Mouse (Mus musculus): ENCODE results near the gene Usp15. TPM values are rescaled to one million over a fixed set of nuclear protein-coding genes. Genes with fewer than 3 reads are reported as not detected.
"Not testable (repeated sequence)": the region's sequence is repeated elsewhere in the genome, so short reads cannot be mapped to it uniquely, and the experiment has no call there.

Usp15 gene
- 100 to 1,000 TPM in 1 of 2 experiments, 10 to 100 TPM in 1; 92.3 to 112 TPM for total RNA-seq (2021)

DNA sequence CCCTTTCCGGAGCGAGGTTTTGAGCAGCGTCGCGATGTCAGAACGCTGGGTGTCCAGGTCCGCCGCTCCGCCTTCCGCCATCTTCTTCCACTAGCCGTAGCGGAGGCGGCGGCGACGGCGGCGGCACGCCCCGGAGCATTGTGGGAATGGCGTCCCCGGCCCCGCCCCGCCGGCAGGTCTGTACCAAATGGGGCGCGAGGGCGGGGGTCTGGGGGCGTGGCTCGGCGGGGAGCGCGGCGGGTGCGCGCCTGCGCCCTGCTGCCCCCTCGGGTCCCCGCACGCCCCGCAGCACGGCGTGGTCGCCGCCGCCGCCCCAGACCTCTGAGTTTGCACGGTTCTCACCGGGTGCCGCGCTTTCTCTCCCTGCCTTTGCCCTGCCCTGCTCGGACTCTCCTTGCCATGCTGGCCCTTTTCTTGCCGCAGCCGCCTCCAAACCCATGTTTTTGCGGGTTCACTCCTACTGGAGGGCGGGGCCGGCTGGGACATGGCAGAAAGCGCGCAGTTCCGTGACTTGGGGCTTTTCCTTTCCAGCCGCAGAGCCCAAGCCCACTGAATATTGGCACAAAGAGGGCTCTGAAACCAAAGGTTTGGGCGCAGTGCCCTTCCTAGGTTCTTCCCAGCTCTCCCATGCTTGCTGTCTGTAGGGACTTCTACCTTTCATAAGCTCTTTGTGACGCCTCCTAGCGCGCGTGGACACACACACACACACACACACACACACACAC, at the start of gene Usp15:
Gene Usp15, minus strand, starts transcription at position 161 of the 725 bp plus-strand sequence.
- intact Hi-C loops (cut with DNase I), result no loop called here
- DNase-seq (ENCODE audit: low spot score in 2 of 2), result peak; percentile 93 to 96

DNA sequence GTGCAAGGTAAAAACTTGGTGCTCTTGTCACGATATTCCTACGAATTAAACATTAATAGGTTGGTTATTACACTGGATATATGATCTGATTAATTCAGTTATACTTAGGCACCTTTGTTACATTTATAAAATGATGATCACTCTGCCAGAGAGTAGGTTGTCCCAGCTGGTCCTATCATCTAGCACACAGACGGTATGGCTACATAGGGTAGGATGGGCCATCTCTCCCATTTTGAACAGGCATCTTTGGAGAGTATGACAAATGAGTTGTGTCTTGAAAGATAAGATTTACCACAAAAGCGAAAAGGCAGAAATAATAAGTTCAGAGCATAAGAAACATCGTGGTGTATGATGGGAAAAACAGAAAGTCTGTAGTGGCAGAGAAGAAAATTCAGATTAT, 32.6 kb upstream of the Usp15 start:
- intact Hi-C loops (cut with DNase I), result no loop called here
- DNase-seq (ENCODE audit: low spot score in 2 of 2), result no peak

DNA sequence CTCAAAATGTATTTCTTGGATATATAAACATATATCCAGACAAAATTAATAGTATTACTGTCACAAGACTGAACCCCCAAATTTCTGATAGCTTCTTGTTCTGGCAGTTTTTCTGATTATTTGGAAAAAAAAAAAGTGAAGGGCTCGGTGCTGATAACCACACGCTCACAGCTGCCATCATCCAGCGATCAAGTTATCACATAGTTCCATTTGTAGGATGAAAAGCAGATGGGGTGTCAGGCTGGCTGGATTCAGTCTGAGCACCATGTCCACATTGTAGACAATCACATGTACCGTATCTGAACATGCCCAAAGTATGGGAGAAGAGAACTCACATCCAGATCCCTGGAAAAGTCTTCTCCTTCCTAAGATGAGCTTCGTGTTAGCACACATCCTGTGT, 26.0 kb upstream of the Usp15 start:
- no peak for DNase-seq (ENCODE audit: low spot score in 2 of 2)
- intact Hi-C loops (cut with DNase I), result no loop called here

DNA sequence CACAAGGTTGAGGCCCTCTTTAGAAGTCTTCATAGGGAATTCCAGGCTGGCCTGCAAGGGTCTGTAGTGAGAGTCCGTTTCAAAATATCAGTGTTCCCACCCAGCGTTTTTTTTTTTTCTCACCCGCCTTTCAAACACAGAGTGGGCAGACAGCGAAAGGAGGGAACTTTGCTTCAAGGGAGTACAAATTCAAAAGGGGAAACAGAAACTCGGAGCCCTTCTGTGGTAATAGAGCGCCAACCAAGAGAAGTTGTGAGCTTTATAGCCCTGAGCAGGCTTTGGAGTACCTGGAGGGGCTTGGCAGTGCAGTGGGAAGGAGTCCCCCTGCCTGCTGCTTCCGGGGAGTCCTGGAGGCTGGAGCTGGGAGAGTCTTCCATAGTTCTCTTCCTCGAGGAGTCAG, 12.7 kb upstream of the Usp15 start:
- DNase-seq (ENCODE audit: low spot score in 2 of 2), result no peak

DNA sequence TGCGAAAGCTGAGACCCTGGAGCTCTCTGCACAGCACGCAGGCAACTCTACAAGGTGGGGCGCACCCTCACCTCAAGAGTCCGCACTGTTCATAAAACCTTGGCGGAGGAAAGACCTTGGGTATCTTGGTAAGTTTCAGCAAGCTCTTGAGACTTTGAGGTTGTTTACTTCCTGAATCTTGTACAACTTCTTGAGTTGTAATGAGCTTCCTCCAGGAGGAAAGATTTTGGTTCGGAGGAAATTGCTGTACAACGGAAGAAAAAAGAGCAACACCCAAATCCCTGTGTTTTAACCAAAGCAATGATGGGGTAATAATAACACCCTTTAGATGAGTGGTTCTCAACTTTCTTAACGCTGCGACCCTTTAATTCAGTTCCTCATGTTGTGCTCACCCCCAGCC, 11.5 kb upstream of the Usp15 start:
- DNase-seq (ENCODE audit: low spot score in 2 of 2), result no peak
- intact Hi-C loops (cut with DNase I), result no loop called here

More for the DNA sequence above, 12.7 kb upstream of the Usp15 start:
- intact Hi-C loops (cut with DNase I), result no loop called here

DNA sequence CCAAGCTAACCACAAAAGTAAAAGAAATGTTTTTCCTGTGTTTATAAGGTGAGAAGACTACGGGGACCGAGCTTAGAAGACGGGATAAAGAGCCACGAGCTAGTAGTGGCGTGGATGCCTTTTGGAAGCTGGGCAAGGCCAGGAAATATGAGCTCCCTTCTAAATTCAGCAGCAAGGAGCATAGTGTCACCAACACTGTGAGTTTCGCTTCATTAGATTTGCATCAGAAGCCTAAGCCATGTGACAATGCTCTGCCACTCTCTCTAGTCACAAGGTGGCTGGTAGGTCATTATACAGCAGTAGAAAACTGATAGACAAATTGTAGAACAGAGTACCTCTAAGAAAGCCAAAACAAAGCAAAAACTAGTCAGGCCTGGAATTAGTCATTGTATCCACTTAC, 9.3 kb upstream of the Usp15 start:
- intact Hi-C loops (cut with DNase I), result no loop called here
- no peak for DNase-seq (ENCODE audit: low spot score in 2 of 2)

DNA sequence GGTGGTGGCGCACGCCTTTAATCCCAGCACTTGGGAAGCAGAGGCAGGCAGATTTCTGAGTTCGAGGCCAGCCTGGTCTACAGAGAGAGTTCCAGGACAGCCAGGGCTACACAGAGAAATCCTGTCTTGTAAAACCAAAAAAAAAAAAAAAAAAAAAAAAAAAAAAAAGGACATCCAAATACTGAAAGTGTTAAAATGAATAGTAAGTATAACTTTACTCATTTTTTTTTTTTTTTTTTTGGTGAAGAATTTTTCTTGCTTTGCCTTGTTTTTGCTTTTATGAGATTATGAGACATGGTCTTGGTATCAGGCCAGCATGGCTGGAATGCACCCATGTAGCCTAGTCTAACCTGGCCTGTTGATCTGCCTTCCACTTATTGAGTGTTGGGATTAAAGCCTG, 8.6 kb upstream of the Usp15 start:
- DNase-seq (ENCODE audit: low spot score in 2 of 2), result not testable (repeated sequence)

DNA sequence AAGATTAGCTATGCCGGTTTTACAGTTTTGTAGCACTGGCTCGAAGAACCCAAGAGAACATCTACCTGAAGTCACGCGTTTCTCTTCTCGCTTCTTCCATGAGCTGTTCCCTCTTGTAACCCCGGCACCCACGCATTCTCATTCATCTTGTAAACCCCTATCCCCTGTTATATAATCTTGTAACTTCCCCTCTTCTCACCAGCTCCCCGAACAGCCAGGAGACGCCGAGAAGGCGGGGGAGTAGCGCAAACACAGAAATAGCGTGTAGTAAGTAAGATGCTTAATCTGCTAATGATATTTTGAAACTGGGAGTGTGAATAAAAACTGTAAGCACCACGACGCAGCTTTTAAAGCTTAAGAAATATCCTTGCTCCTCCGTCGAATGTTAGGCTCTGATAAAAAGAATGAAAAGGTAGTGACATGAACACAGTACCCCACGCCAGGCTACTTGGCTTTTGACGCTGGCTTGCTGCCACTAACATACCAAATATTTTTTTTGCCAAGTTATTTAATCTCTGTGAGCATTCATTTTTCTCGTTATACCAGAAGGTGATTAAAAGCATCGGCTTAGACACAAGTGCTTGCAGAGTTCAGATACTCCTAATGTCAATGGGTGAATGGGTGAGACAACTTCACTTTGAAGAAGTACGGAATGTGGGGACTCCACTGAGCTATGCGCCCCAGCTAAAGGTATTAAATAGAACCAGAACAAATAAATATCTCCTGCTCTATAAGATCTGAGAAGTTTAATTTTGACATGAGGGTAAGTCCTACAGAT, 5.4 kb upstream of the Usp15 start:
- DNase-seq (ENCODE audit: low spot score in 2 of 2), result no peak
- intact Hi-C loops (cut with DNase I), result no loop called here

More for the DNA sequence above, 8.6 kb upstream of the Usp15 start:
- intact Hi-C loops (cut with DNase I), result not testable (repeated sequence)

DNA sequence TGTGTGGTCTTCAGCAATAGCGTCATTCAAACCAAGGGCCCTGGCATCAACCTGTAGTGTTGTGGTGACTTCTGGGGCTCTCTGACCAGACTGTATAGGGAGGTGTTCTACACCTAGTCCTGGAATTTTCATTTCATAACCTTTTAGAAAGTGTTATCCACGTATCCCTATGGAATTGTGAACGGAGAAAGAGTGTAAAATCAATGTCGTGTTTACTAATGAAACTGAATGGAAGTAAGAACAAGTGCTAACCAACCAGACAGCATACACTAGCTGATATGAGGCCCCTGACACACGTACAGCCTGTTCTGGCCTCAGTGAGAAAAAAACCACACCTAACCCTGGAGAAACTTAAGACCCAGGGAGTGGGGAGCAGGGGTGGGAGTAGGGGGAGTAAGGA, 4.6 kb upstream of the Usp15 start:
- DNase-seq (ENCODE audit: low spot score in 2 of 2), result no peak
- intact Hi-C loops (cut with DNase I), result no loop called here

DNA sequence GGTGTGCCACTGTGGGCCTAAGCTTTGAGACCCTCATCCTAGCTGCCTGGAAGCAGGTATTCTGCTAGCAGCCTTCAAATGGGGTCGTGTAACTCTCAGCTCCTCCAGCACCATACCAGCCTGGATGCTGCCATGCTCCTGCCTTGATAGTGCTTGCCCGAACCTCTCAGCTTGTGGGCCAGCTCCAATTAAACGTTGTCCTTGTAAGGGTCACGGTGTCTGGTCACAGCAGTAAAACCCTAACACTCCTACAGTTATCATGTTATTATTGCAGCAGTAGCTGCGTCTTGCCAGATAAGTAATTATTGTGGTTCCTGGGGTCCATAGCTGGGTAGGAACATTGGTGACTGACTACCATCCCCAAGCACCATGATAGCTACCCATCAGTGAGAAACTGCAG, 4.2 kb upstream of the Usp15 start:
- no peak for DNase-seq (ENCODE audit: low spot score in 2 of 2)
- intact Hi-C loops (cut with DNase I), result no loop called here

DNA sequence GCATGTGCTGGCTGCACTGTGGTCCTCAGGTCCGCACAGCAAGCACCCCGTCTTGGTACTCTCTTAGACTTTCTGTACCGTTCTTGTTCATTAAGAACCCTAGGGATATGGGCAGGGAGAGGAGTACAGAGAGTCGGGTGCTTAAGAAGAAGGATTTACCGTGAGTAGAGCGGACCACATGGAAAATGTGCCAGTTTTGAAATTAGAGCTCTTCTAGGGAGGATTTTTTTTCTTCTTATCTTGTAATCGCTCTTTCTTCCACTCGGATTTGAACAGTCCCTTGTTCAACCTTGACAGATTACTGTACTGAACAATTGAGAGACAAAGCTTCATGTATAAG, 3.5 kb upstream of the Usp15 start:
- intact Hi-C loops (cut with DNase I), result no loop called here
- DNase-seq (ENCODE audit: low spot score in 2 of 2), result no peak

DNA sequence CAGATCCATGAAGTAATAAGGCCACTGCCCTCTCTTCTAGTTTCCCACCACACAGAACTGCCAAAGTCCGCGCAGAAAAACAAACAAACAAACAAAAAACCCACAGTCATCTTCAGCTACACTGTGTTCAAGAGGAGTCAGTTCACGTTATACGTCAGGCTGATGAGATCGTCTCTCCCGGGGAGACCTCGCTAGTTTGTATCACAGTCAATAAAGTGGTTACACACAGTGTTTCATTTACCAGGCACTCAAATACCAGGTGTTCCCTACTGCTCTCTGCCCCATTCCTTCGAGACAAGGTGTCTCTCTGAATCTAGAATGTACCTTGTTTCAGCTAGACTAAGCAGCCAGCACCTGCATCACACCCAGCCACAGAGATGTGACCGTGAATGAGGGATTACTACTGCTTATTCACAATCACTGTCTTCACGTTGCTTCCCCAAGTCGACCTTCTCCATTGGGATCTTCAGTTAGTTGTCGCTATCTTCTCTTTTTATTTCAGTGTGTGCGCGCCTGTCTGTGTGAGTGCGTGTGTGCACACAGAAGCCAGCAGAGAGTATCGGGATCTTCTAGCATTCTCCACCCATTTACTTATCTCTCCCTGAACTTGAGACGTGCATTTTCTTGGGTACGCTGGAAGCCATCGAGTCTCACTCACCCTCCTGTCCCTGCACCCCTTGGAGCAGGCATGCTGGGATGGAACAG, 3.0 kb upstream of the Usp15 start:
- no peak for DNase-seq (ENCODE audit: low spot score in 2 of 2)
- intact Hi-C loops (cut with DNase I), result no loop called here

DNA sequence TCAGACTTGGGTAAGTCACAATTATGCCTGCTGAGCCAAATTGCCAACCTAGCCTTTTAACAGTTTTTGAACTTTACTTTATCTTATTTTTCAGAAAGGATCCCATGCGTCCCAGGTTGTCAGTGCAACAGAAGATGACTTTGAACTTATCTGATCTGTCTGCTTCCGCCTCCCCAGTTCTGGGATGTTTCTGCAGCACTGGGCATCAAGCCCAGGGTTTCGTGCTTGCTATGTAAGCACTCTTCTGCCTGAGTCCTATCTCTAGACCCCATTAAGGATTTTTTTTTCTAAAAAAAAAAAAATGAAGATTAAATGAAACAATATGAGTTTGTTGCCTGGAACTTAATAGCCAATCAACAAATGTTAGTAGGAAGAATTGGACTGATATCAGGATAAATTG, 2.3 kb upstream of the Usp15 start:
- intact Hi-C loops (cut with DNase I), result no loop called here

DNA sequence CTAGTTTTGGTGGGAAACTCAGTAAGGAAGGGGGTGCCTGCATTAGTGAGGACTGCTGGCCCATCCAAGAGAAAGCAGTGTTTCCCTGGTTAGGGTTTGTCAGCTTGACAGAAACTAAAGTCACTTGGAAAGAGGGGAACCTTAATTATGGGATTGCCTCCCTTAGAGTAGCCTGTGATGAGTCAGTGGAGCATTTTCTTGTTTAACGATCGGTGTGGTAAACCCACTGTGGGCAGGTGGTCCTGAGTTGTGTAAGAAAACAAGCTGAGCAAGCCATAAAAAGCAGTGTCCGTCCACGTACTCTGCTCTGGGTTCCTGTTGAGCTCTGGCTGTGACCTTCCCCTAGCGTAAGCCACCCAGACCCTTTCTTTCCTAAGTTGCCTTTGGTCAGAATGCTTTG, 1.4 kb upstream of the Usp15 start:
- DNase-seq (ENCODE audit: low spot score in 2 of 2), result no peak
- intact Hi-C loops (cut with DNase I), result no loop called here

More for the DNA sequence above, 2.3 kb upstream of the Usp15 start:
- DNase-seq (ENCODE audit: low spot score in 2 of 2), result no peak

DNA sequence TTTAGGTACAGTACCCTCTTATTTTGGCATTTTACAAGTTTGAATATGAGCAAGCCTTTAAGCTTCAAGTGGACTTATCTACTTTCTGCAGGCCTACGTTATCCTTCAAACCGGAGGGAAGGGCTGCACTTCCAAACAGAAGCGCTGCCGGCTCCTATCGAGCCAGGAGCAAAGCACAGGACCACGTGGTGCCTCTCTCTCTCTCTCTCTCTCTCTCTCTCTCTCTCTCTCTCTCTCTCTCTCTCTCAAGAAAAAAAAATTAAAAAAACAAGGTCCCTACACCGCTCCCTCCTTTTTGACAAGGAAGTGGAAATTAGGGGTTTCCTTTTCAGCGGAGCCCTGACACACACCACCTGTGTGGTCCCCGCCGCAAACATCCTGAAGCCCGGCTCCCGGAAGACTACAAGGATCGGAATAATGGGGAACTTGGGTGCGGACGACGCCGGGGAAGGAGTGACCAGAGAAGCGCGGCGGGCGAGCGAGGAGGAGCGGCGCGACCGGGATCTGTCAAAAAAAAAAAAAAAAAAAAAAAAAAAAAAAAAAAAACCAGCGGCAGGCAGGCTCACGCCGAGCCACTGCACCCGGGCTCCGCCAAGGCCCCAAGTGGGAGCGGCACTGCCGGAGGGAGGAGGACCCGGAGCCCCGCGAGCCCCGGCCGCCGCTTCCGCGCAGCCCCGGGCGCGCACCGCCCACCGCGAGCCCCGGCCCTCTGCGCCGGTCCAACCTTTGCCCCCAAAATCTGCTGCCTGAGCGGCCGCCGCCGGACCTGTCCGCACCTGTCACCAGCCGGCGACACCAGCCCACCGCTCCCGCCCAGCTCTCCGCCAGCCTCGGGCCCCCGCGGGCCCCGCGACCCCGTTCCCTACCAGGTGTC, 597 bp downstream of the Usp15 start:
- intact Hi-C loops (cut with DNase I), result no loop called here

DNA sequence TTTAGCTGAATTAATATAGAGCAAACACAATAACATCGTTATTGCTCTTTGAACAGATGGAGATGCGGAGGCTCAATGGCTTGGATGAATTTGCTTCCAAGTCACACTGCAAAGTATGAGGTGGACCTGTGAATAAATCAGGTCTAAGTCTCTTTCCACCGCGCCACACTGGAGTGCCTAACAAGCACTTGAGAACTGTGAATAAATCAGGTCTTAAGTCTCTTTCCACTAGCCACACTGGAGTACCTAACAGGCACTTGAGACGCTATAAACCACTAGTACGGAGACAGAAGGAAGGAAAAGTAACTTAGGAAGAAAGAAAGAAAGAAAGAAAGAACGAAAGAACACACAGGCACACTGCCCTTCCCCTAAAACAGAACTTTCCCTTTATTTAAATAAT, 1.3 kb downstream of the Usp15 start:
- intact Hi-C loops (cut with DNase I), result no loop called here
- DNase-seq (ENCODE audit: low spot score in 2 of 2), result no peak

More for the DNA sequence above, 597 bp downstream of the Usp15 start:
- DNase-seq (ENCODE audit: low spot score in 2 of 2), result no peak

DNA sequence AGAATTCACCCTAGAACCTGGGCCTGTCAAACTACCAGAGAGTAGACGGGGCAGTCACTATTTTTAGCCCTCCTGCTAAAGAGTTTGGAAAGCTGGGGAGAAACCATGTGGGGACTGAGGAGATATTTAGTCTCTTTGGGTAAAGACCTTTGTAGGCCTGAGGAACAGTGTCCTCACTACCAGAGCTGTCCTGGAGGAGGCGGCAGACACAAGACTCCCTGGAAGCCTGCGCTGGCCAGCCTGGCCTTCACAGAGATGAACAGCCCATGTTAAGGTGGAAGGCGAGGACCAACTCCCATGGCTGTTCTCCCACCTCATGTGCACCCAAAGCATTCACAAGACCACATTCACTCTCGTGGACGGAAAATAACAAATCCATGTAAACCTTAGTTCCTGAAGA, 5.8 kb downstream of the Usp15 start:
- intact Hi-C loops (cut with DNase I), result no loop called here
- DNase-seq (ENCODE audit: low spot score in 2 of 2), result no peak

DNA sequence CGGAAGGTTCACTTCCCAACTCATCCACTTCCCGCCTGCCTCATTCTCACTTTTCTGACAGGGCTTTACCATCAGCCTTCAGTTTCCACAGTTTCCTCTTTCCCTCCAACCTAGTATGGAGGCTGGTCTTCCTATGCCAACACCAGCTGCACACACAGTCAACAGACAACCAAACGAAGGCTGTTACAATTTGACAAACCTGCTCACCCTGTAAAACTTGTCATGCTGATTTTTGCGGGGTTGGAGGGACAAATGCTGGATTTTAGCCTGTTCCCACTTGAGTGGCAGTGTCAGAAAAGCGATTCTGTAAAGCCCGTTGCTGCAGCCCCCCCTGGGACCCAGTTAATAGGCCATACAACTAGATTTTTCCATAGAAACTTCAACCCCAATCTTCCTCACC, 9.5 kb downstream of the Usp15 start:
- DNase-seq (ENCODE audit: low spot score in 2 of 2), result no peak
- intact Hi-C loops (cut with DNase I), result no loop called here

DNA sequence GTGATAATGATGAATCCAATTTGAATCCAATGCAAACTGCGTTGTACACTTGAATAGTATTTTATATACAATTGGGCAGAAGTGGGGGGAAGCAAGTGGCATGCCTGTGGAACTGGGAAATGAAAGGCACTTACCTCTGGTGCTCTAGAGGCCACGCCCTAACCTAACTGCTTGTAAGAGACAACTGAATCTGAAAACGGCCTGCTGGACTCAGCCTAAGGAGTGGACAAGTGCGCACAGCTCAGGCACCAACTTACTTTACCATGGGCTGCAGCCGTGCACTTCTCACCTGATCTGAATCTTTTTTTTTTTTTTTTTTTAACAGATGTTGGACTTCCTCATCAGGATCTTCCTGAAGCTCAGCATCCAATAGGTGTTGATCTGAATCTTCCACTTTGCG, 10.9 kb downstream of the Usp15 start:
- no peak for DNase-seq (ENCODE audit: low spot score in 2 of 2)
- intact Hi-C loops (cut with DNase I), result no loop called here

DNA sequence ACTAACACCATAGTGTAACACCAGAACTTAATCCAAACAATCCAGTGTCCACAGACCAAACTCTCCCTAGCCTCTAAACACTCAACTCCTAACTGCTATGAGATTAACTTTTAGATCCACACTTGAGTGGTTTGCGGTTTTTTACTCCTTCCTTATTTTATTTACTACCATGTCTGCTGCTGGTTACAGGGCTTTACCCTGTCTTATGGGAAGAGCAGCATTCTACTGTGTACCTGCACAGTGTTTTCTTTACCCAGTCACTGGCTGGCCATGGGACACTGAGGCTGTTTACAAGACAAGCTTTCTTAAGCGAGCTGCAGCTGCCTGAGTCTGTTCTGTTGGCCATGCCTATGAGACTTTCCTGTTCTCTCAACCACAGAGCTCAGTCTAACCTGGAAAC, 13.1 kb downstream of the Usp15 start:
- intact Hi-C loops (cut with DNase I), result no loop called here

More for the DNA sequence above, 13.1 kb downstream of the Usp15 start:
- no peak for DNase-seq (ENCODE audit: low spot score in 2 of 2)
